Mouse (Mus musculus) liver, embryonic 11.5 days (tissue): ENCODE data around the gene AI464131. TPM values are rescaled to one million over a fixed set of nuclear protein-coding genes. Genes with fewer than 3 reads are reported as not detected.

Experiments used
- ATAC-seq: fragments of 200-750 bp; cut with Nextera tagmentation; replicated peaks from 2 replicates; pipeline ENCODE4 v1.8.0; 2017; ENCODE audit warnings: moderate number of reproducible peaks, mild to moderate bottlenecking, moderate TSS enrichment, moderate library complexity; ENCODE audit not compliant: low FRiP score
- DNase-seq: peaks from one replicate; pipeline ENCODE4 v3.0.0-alpha.2; 2017; ENCODE audit warnings: low spot score
- H3K27ac ChIP-seq: fragments of 300-500 bp; sonication (generic); 2 replicates; pipeline ENCODE4 v1.5.1; 2014; ENCODE audit warnings: mild to moderate bottlenecking, low read depth, low read length, control low read depth
- H3K27me3 ChIP-seq: fragments of 300-500 bp; sonication (generic); replicated peaks from 2 replicates; pipeline ENCODE4 v1.6.1; 2014; ENCODE audit warnings: low read length, mixed read lengths; ENCODE audit not compliant: control insufficient read depth, insufficient read depth
- H3K36me3 ChIP-seq: fragments of 300-500 bp; sonication (generic); 2 replicates; pipeline ENCODE4 v1.6.1; 2014; ENCODE audit warnings: mild to moderate bottlenecking, low read length, moderate library complexity, mixed read lengths; ENCODE audit not compliant: control insufficient read depth, insufficient read depth
- H3K4me1 ChIP-seq: fragments of 300-500 bp; sonication (generic); replicated peaks from 2 replicates; pipeline ENCODE4 v1.6.1; 2014; ENCODE audit warnings: low read length, mixed read lengths; ENCODE audit not compliant: control insufficient read depth, insufficient read depth
- H3K4me2 ChIP-seq: fragments of 300-500 bp; sonication (generic); 2 replicates; pipeline ENCODE4 v1.6.1; 2014; ENCODE audit warnings: mild to moderate bottlenecking, control low read depth, moderate library complexity
- H3K4me3 ChIP-seq: fragments of 300-500 bp; sonication (generic); 2 replicates; pipeline ENCODE4 v1.5.1; 2014; ENCODE audit warnings: low read depth, low read length, control low read depth
- H3K9ac ChIP-seq: fragments of 300-500 bp; sonication (generic); 2 replicates; pipeline ENCODE4 v1.6.1; 2014; ENCODE audit warnings: low read depth, low read length, control low read depth
- H3K9me3 ChIP-seq: fragments of 300-500 bp; sonication (generic); 2 replicates; pipeline ENCODE4 v1.6.1; 2016; ENCODE audit warnings: low read length, inconsistent platforms, mixed read lengths; ENCODE audit not compliant: control insufficient read depth
- WGBS: fragments of 180-500 bp; shearing (Covaris S2); extraction: QIAGEN DNeasy Blood & Tissue Kit; methylation state at CpG from one replicate; pipeline ENCODE4 v1.1.7; 2014; 5-methylcytosine and 5-hydroxymethylcytosine counted together
- polyA plus RNA-seq: library from polyadenylated mRNA; unstranded; fragments of >200 nt; fragmentation: Nextera tagmentation; extraction: Ambion mirVana; gene quantifications from 2 replicates; pipeline ENCODE4 v1.2.1, GENCODE M21; 2014

Gene AI464131
- polyA plus RNA-seq, 1 experiment from 2014 or later = 1.5 TPM

DNA sequence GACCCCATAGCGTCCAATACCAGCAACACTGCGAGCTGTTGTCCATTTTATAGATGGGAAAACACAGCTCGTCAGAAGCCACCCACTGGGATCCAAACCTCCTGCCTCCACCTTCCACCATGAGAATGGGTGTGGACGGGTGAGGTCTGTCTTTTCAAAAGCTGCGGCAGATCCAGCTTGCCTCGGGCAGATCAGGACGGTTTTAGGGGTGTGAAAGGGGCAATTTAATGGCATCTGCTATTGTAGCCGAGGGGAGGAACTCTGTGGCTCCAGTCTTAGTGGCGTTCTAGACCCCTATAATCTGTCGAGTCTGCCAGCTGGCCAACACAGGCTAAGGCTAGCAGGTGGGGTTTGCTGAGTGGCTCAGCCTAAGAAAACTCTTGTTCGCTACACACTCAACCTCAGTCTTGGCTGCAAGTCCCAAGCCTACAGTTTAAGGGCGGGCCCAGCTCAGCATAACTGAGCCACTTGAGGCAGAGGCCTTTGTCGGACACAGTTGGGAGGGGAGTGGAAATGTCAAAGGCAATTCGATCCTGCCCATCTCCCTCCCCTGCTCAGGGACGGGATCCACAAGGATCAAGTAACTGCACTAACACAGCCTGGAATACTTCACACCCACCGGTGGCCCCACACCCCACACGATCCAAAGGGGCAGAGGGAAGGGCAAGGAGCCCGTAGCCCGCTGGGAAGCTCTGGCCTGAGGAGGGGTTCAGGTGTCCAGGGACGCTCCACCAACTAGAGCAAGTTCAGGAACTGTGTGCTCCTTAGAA is 520 bp downstream of the AI464131 start:
- peak overlapping the region; percentile 43 for H3K4me3 ChIP-seq
- peaks cover 55% of the 10 kb centered on the region for H3K27me3 ChIP-seq
- ATAC-seq (peak; percentile 19), DNase-seq (peak; percentile 57)
- peaks cover 28% of the 10 kb centered on the region for H3K4me1 ChIP-seq
- H3K27ac ChIP-seq = no peak overlapping the region
- no peaks in the 10 kb centered on the region for H3K36me3 ChIP-seq
- H3K9ac ChIP-seq = peak overlapping the region; percentile 32
- 15% methylated on average over 20 of the region's 20 CpGs for WGBS
- H3K9me3 ChIP-seq = no peaks in the 10 kb centered on the region
- H3K4me2 ChIP-seq = peak overlapping the region; percentile 75

DNA sequence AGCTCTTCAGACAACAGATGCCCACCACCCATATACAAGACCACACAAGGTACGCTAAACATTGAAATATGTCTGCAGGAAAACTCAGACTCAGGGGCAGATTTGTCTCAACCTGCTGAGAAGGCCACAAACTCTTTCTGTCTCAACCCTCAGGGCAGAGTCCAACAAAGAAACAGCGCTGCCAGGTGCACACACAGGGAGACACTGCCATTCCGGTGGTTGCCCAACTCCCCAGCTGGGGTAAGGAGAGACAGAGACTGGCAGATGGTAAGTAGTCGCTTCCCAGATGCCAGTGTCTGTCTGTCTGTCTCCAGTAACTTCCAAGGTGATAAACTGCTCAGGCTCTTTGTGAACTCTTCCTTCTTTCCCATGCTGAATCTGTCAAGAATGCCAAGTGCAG is 2.1 kb downstream of the AI464131 start:
- WGBS = 76% methylated on average over 4 of the region's 4 CpGs
- Histone ChIP-seq H3K27ac (no peak overlapping the region), H3K4me3 (no peak overlapping the region), H3K4me2 (no peak overlapping the region), H3K4me1 (peaks cover 20% of the 10 kb centered on the region), H3K9me3 (no peaks in the 10 kb centered on the region), H3K9ac (no peak overlapping the region), H3K36me3 (no peaks in the 10 kb centered on the region), H3K27me3 (peaks cover 68% of the 10 kb centered on the region)
- ATAC-seq = no peak
- no peak for DNase-seq

DNA sequence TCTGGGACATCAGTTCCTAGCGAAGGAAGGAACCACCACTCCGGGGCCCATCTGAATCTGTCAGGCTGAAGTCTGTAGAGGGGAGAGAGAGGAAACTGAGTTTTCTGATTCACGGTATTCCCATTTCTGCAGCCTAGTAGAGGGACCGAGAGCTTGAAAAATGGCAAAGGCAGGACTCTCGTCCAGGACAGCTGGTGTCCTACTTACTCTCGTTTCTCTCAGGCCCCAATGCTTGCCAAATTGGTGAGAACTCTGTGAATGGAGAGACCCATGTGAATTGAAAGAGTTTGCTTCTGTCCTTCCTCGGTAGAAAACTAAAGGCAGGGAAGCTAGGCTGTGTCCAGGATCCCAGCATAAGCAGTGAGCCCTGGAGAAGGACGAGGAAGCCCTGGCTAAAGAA is 3.3 kb downstream of the AI464131 start:
- Histone ChIP-seq H3K36me3 (no peaks in the 10 kb centered on the region), H3K27me3 (peaks cover 75% of the 10 kb centered on the region), H3K27ac (no peak overlapping the region), H3K4me1 (peaks cover 20% of the 10 kb centered on the region), H3K9ac (no peak overlapping the region), H3K4me2 (no peak overlapping the region), H3K4me3 (no peak overlapping the region), H3K9me3 (no peaks in the 10 kb centered on the region)
- no peak for DNase-seq
- ATAC-seq = no peak
- 51% methylated on average over 8 of the region's 8 CpGs for WGBS

DNA sequence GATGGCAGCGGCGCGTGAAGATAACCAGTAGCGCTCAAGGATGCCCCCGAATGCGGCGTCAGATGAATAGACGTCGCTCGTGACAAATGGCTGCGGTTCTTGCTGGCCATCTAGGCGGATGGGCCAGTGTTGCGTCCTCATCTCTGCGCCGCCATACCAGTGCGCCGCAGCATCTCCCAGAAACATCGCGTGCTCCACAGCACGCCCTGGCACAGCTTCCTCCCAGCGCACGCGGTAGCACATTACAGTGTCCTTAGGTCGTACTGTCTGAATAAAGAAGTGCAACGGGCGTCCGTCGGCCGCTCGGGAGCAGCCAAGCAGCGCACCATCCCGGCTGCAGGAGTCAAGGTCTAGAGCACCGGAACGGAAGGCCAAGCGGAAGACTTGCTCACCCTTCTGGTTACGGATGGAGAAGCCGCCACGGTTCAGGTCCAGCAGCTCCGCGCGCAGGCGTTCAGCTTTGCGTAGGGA is 3.9 kb downstream of the AI464131 start:
- ATAC-seq = no peak
- no peaks in the 10 kb centered on the region for H3K9me3 ChIP-seq
- WGBS = 6% methylated on average over 43 of the region's 43 CpGs
- H3K4me1 ChIP-seq = peaks cover 20% of the 10 kb centered on the region
- no peak overlapping the region for H3K9ac ChIP-seq
- no peaks in the 10 kb centered on the region for H3K36me3 ChIP-seq
- H3K4me3 ChIP-seq = peak overlapping the region; percentile 37
- H3K27me3 ChIP-seq = peaks cover 75% of the 10 kb centered on the region
- DNase-seq = peak; percentile 45
- H3K4me2 ChIP-seq = peak overlapping the region; percentile 62
- H3K27ac ChIP-seq = no peak overlapping the region

DNA sequence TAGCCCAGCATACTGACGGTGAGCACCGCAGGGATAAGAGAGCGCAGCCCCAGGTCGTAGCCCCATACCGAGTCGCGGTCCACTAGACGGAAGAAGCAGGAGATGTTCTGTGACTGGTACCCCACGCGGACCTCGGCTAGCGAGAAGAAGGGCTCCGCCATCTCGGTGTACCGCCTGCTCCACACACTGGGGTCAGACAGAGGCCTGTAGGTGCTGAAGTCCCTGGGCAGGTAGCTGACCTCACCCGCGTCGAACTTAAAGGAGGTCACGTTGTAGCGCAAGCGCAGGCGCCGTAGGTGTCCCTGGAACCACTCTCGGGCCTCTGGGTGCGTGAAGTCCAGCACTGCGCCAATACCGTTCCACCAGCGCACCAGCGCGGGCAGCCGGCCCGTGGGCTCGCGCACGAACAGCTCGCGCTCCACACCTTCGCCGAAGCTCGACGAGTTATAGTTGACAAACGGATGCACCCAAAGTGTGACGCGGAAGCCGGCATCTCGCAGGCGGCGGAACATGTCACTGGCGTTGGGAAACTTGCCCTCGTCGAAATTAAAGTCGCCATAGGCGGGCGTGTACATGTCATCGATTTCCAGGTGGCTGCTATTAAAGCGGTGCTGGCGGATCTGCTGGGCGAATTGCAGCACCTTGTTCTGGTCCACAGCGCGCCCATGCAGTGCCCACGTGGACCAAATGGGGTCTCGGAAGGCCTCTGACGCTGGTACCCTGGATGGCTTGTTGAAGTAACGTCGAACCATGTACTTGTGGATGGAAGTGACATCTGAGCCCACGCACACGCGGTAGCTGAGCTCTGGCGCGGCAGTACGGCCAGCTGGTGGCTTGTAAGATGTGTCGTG is 4.7 kb downstream of the AI464131 start:
- no peak for DNase-seq

DNA sequence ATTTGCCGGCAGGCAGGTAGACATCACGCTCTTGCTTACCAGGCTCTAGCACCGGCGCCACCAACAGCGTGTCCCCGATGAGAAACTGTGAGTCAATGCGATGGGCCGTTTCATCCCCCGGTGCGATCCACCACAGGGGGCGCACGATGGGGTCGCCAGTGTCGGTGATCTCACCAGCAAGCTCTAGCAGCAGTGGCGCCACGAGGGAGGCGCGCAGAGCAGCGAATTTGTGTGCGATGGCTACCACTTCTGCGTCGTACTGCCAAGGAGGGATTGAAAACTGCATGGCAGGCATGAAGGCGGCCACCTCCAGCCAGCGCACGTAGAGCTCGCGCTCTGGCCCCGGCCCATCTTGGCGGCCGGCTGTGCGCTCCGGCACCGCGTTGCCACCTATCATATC is 5.3 kb downstream of the AI464131 start:
- WGBS = 2% methylated on average over 34 of the region's 34 CpGs
- Histone ChIP-seq H3K9me3 (no peaks in the 10 kb centered on the region), H3K27me3 (peaks cover 75% of the 10 kb centered on the region), H3K4me3 (peak overlapping the region; percentile 37), H3K27ac (no peak overlapping the region), H3K4me1 (peaks cover 19% of the 10 kb centered on the region), H3K9ac (no peak overlapping the region), H3K4me2 (peak overlapping the region; percentile 62), H3K36me3 (no peaks in the 10 kb centered on the region)
- DNase-seq (peak; percentile 66), ATAC-seq (no peak)

More for the DNA sequence above, 4.7 kb downstream of the AI464131 start:
- no peak for ATAC-seq
- H3K4me2 ChIP-seq = peak overlapping the region; percentile 62
- H3K27me3 ChIP-seq = peaks cover 75% of the 10 kb centered on the region
- no peak overlapping the region for H3K27ac ChIP-seq
- H3K36me3 ChIP-seq = no peaks in the 10 kb centered on the region
- H3K9ac ChIP-seq = no peak overlapping the region
- WGBS = 8% methylated on average over 72 of the region's 72 CpGs
- peaks cover 20% of the 10 kb centered on the region for H3K4me1 ChIP-seq
- H3K9me3 ChIP-seq = no peaks in the 10 kb centered on the region
- peak overlapping the region; percentile 37 for H3K4me3 ChIP-seq

DNA sequence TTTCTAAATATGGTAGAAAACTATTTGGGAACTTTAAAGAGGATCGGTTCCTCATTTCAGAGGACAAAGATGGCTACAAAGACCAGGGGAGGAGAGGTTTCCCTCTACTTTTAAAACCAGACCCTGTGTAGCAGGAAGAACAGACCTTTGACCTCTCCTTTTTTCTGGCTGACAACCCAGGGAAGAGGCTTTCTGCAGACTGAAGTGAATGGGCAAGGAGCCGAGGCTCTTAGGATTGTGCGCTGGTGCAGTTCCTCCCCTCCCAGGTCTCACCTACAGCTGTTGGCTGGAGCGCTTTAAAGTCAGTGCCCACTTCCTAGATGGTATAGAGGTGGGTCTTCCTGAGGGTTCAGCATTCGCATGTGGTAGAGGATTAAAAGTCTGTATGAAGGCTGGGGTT is 5.8 kb downstream of the AI464131 start:
- Histone ChIP-seq H3K36me3 (no peaks in the 10 kb centered on the region), H3K27me3 (peaks cover 70% of the 10 kb centered on the region), H3K9me3 (no peaks in the 10 kb centered on the region), H3K9ac (no peak overlapping the region), H3K27ac (no peak overlapping the region), H3K4me2 (no peak overlapping the region), H3K4me1 (peaks cover 14% of the 10 kb centered on the region), H3K4me3 (no peak overlapping the region)
- 43% methylated on average over 5 of the region's 5 CpGs for WGBS
- ATAC-seq = no peak
- no peak for DNase-seq

DNA sequence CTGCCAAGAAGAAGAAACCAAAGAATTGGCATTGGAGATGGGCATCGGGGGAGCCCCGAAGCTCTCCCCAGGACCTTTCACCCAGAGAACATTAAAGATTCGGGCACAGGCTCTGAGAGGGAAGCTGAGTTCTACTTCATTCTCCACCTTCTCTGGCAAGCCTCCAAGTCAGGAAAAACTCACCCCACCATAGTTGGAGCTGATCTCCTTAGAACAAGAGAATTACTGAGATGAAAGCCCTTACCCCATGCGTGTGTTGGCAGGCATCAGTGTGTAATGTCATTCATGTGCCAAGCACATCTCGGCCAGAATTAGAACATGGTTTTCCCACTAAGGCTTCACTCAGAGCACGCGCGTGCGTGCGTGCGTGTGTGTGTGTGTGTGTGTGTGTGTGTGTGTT is 7.0 kb downstream of the AI464131 start:
- DNase-seq = no peak
- Histone ChIP-seq H3K36me3 (no peaks in the 10 kb centered on the region), H3K9ac (no peak overlapping the region), H3K4me1 (peaks cover 13% of the 10 kb centered on the region), H3K27me3 (peaks cover 58% of the 10 kb centered on the region), H3K9me3 (no peaks in the 10 kb centered on the region), H3K4me3 (no peak overlapping the region), H3K4me2 (no peak overlapping the region), H3K27ac (no peak overlapping the region)
- no peak for ATAC-seq
- WGBS = 82% methylated on average over 11 of the region's 11 CpGs
